Mouse (Mus musculus): ENCODE data around the gene Vmn1r47.
"Not testable (repeated sequence)": the region's sequence is repeated elsewhere in the genome, so short reads cannot be mapped to it uniquely, and the experiment has no call there.

Vmn1r47 gene

DNA sequence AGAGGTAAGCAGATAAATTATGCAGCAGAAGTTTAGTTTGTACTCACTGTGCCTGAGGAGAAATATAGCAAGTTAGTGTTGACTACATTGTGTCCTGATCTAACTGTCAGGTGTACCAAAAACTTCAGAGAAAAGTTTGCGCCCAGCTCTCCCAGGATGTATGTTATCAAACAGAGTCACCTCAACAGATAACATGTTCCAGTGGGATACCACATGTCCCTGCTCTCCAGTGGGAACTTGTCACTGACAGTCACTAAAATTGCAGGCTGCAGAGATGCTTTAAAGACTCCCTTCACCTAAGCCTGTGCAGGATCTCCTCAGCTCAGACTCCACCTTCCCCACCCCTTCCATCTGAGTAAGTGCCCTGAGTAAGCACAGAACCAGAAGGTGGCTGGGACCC lies at the start of gene Vmn1r47:
Vmn1r47 (plus strand) TSS at position 301 of the 400 bp plus-strand sequence.
- DNase-seq (ENCODE audit: low read depth, low spot score), result not testable (repeated sequence)

GRCm38 (mm10) chr6:89966341-89966740 lies 49.6 kb upstream of the Vmn1r47 start:
- DNase-seq (ENCODE audit: low read depth, low spot score), result no peak

- no peak for DNase-seq (ENCODE audit: low read depth, low spot score)
Observed at GRCm38 (mm10) chr6:89969013-89969412, 46.9 kb upstream of the Vmn1r47 start, which contains the start of gene Vmn1r46. Gene Vmn1r46 (plus strand): TSS chr6:89969313.

DNA sequence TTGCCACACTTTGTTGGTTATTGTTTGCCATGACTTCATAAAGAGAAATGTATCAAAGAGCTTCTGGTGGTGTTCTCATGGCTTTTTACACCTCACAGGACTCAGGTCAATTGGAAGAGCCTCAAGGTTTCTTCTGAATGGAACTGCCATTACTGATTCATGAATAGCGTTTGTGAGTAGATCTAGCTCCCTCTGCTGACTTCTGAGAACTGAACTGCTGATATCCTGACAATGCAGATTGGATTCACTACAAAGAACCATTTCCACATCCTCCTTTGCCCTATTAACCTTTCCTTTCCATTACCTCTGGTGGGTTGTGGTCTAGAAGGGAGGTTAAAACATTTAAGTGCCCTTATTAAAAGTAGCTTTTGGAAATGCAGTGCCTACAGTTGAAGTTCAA lies 30.0 kb upstream of the Vmn1r47 start:
- DNase-seq (ENCODE audit: low read depth, low spot score), result no peak

DNA sequence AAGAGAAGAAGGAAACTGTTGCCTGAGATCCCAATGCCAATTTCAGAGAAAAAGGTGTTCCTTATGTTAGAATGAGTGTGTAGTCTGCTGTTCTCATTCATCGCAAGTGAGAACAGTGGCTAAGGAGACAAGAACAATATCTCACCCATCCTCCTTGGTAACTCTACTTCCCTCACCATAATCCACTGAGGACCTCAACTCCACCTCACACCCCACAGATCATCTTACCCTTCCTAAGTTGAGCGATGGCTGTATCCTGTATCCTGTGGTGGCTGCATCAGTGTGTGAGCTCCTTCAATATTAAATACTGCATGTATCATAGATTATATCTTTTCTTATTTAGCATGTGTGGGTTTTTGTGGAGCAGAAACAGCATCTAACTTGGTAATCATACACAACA lies 20.8 kb downstream of the Vmn1r47 start, which contains the start of gene Vmn1r48:
Vmn1r48 (minus strand) TSS at position 101 of the 400 bp plus-strand sequence.
- not testable (repeated sequence) for DNase-seq (ENCODE audit: low read depth, low spot score)

Data from retina, adult 2 months (tissue).